Mouse (Mus musculus) megakaryocyte-erythroid progenitor cell, adult 5-6 weeks (primary cell): ENCODE measurements around the gene Lrrc31. TPM values are rescaled to one million over a fixed set of nuclear protein-coding genes. Genes with fewer than 3 reads are reported as not detected.
A peak's percentile ranks its signal among the peaks of the same experiment; 100 is the strongest.

Experiments
- ATAC-seq: replicated peaks from 2 replicates; pipeline ENCODE4 v1.8.0; 2016; ENCODE audit warnings: mild to moderate bottlenecking, inconsistent platforms; ENCODE audit not compliant: severe bottlenecking, poor library complexity, low FRiP score, low TSS enrichment
- total RNA-seq, 2 experiments: library from RNA; stranded (forward) in 1 of 2; stranded (reverse) in 1 of 2; fragments of 200-1000, 215-1000 nt in 1 of 2; fragments of >200 nt in 1 of 2; fragmentation: Nextera tagmentation in 1 of 2; gene quantifications; 2 replicates each; pipeline ENCODE4 v1.2.3; 2014 to 2017

Lrrc31 gene
- total RNA-seq, 2 experiments from 2014 or later, result not detected

- 0 out of 2 replicates have a peak, but pooled peaks have one; percentile 40 for ATAC-seq
Measured at GRCm38 (mm10) chr3:30696346-30696745, 3.3 kb downstream of the Lrrc31 start.

GRCm38 (mm10) chr3:30695661-30696060 lies 4.0 kb downstream of the Lrrc31 start:
- no peak for ATAC-seq

GRCm38 (mm10) chr3:30690976-30691375 lies 8.7 kb downstream of the Lrrc31 start:
- no peak for ATAC-seq

GRCm38 (mm10) chr3:30687216-30687615 lies 12.4 kb downstream of the Lrrc31 start:
- ATAC-seq, result no peak

- ATAC-seq, result peak; percentile 77
Measured at GRCm38 (mm10) chr3:30683190-30683589, 16.5 kb downstream of the Lrrc31 start.

- no peak for ATAC-seq
Measured at GRCm38 (mm10) chr3:30658486-30658885, 41.2 kb downstream of the Lrrc31 start.

- no peak for ATAC-seq
Measured at GRCm38 (mm10) chr3:30655937-30656336, 43.7 kb downstream of the Lrrc31 start.

- ATAC-seq, result peak; percentile 30; the same call in 1 of the 2 replicates
Measured at GRCm38 (mm10) chr3:30650062-30650841, 49.4 kb downstream of the Lrrc31 start.

- no peak for ATAC-seq
Measured at GRCm38 (mm10) chr3:30648466-30648865, 51.2 kb downstream of the Lrrc31 start.

GRCm38 (mm10) chr3:30647440-30648090 lies 52.1 kb downstream of the Lrrc31 start, which contains the start of gene Lrrc34:
Gene Lrrc34, minus strand, starts transcription at chr3:30647869.
- peak; percentile 58 for ATAC-seq

- ATAC-seq, result no peak
Measured at GRCm38 (mm10) chr3:30646761-30647160, 52.9 kb downstream of the Lrrc31 start.

- ATAC-seq, result no peak
Measured at GRCm38 (mm10) chr3:30644207-30644606, 55.4 kb downstream of the Lrrc31 start, which contains the start of gene Lrriq4. Gene Lrriq4, plus strand, starts transcription at chr3:30644507.

GRCm38 (mm10) chr3:30635629-30636028 lies 64.0 kb downstream of the Lrrc31 start:
- no peak for ATAC-seq

- ATAC-seq, result peak; percentile 74; the same call in 1 of the 2 replicates
Measured at GRCm38 (mm10) chr3:30633681-30634080, 66.0 kb downstream of the Lrrc31 start.

Other genes with a start within 250 kb of the Lrrc31 start
- 1.5 TPM in 1 of 2 replicates, not detected in the other for gene Mecom, start 151.8 kb downstream of the Lrrc31 start, total RNA-seq (2014; fragmentation: Nextera tagmentation)
- 6.5 and 8.8 TPM in 2 replicates for gene Mecom, start 151.8 kb downstream of the Lrrc31 start, total RNA-seq (2017)
- gene Actrt3, start 99.9 kb downstream of the Lrrc31 start, total RNA-seq (2014; fragmentation: Nextera tagmentation), result not detected in 2 replicates
- gene Actrt3, start 99.9 kb downstream of the Lrrc31 start, total RNA-seq (2017), result not detected in 2 replicates
- 20.2 and 21.1 TPM in 2 replicates for gene Mynn, start 97.8 kb downstream of the Lrrc31 start, total RNA-seq (2014; fragmentation: Nextera tagmentation)
- gene Mynn, start 97.8 kb downstream of the Lrrc31 start, total RNA-seq (2017), result 20.9 and 35.4 TPM in 2 replicates
- gene Lrriq4, start 55.3 kb downstream of the Lrrc31 start, total RNA-seq (2014; fragmentation: Nextera tagmentation), result not detected in 2 replicates
- not detected in 2 replicates for gene Lrriq4, start 55.3 kb downstream of the Lrrc31 start, total RNA-seq (2017)
- not detected in 2 replicates for gene Lrrc34, start 52.0 kb downstream of the Lrrc31 start, total RNA-seq (2014; fragmentation: Nextera tagmentation)
- not detected in 2 replicates for gene Lrrc34, start 52.0 kb downstream of the Lrrc31 start, total RNA-seq (2017)
- not detected in 2 replicates for gene Samd7, start 46.5 kb upstream of the Lrrc31 start, total RNA-seq (2014; fragmentation: Nextera tagmentation)
- not detected in 2 replicates for gene Samd7, start 46.5 kb upstream of the Lrrc31 start, total RNA-seq (2017)
- gene Sec62, start 93.0 kb upstream of the Lrrc31 start, total RNA-seq (2014; fragmentation: Nextera tagmentation), result 47.4 and 51.2 TPM in 2 replicates
- 72.7 and 101 TPM in 2 replicates for gene Sec62, start 93.0 kb upstream of the Lrrc31 start, total RNA-seq (2017)
- 1.2 TPM in 1 of 2 replicates, not detected in the other for gene Gpr160, start 156.1 kb upstream of the Lrrc31 start, total RNA-seq (2014; fragmentation: Nextera tagmentation)
- 0.11 and 0.47 TPM in 2 replicates for gene Gpr160, start 156.1 kb upstream of the Lrrc31 start, total RNA-seq (2017)